Mouse (Mus musculus): ENCODE results near the gene P2ry13.

Gene P2ry13

GRCm38 (mm10) chr3:59197329-59197948, 13.2 kb downstream of the P2ry13 start:
- no peak for DNase-seq (ENCODE audit: low spot score in 2 of 2)

- DNase-seq (ENCODE audit: low spot score in 2 of 2), result no peak
Measured at GRCm38 (mm10) chr3:59194938-59195337, 15.7 kb downstream of the P2ry13 start, which contains the start of gene Gpr87. Gene Gpr87 (minus strand): TSS chr3:59195104.

- DNase-seq (ENCODE audit: low spot score in 2 of 2), result no peak
Measured at GRCm38 (mm10) chr3:59194099-59194498, 16.6 kb downstream of the P2ry13 start.

DNA sequence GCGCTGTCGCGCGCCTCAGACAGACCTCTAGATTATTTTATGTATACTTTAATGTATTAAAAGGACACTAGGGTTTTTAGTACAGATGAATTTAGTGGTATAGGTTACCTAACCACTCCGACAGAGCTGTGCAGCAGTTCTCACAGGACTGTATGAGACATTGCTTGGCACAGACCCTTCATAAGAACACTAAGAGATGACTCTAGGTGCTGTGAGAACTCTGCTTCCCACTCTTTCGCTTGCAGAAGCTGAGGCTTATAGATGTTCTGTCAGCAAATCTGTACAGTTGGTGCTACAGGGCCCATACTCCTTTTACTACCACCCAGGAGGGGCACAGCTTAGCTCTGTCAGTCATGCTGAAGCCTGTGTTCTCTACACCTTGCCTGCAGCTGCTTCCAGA, 19.0 kb downstream of the P2ry13 start:
- DNase-seq (ENCODE audit: low spot score in 2 of 2), result no peak

DNA sequence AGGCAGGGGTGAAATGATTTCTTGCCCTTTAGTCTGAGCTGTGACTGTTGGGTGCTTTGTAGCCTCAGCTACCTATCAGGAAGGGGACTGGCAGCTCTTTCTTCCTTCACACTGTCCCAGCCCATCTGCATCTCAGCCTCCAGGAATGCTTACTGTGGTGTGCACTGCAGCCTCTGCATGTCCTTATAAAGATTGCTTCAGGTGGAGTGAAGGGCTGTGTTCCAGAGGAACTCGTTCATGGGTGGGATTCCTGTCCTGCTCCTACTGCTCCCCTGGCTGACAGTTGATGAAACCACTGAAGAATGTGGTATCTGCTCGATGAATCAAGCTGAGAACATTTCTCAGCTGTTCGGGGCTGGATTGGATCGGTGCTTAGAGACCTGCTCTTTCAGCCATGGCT, 23.3 kb downstream of the P2ry13 start:
- no peak for DNase-seq (ENCODE audit: low spot score in 2 of 2)

- no peak for DNase-seq (ENCODE audit: low spot score in 2 of 2)
Measured at GRCm38 (mm10) chr3:59185662-59186061, 25.0 kb downstream of the P2ry13 start.

DNA sequence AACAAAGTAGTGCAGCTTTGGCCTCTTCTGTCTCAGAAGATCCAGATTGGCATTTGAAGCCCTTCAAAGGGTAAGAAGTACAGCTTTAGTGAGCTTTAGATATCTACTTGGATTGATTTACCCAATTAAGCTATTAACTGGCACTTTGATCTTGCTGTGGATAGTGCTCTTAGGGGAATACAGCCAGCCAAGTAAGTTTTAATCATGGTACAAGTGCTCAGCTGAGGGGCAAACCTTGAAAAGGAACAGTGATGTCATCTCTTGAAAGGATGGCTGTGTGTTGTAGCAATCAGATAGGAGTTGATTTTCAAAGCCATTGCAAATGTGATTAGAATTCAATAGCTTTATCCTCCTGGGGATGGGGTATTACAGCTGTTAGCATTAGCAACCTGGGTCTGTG, 28.6 kb downstream of the P2ry13 start:
- no peak for DNase-seq (ENCODE audit: low spot score in 2 of 2)

DNA sequence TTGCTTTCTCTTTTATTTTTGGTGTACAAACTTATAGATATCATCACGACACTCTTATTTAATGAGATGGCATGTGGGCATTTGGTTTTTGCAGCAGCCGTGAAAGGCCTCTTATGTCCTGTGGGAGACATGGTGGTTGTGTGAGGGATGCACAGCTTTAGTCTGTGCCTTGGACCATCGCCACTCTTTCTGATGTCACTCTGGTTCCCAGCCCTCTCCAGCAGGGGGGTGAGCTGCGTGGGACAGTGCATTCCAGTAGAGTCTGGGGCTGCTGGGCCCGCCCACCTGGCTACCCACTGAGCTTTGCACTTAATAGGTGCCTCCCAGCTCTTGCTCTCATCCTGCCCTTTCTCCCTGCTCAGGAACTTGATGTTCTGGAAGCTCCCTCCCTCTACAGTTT, 29.5 kb downstream of the P2ry13 start:
- no peak for DNase-seq (ENCODE audit: low spot score in 2 of 2)

DNA sequence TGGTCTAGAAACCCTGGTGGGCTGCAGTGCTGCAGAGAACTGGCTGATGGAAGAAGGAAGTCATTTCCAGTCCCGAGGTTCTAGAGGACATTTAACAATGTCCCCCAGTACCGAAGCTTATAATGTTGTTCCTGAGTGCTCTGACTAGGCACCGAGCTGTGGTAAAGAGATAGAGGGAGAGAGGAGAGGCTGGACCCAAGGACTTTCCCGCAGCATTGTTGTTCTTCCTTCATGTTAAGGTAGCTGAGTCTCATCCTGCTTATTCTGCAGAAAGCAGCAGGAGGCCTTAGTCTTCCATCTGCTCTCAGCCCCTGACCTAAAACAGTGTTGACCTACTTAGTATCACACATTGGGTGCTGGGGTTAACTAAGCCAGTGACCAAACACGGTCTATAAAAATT, 33.8 kb downstream of the P2ry13 start:
- DNase-seq (ENCODE audit: low spot score in 2 of 2), result no peak

DNA sequence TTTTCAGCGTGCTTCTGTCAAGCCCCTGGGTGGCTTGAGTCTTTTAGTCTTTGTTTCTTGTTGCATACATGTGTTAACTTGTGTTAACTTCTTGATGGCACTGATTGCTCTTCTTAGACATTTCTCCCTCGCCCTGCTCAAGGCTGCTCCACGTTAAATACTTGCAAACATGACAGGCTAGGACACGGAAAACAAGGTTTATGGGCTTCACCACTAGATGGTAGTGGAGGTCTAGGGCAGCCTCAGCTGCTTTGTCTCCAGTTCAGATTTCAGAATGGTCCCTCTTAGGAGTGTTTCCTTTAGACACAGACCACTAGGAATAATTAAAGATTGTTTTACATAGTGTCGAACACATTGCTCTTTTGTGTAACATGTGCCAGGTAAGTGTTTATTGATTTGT, 35.4 kb downstream of the P2ry13 start:
- DNase-seq (ENCODE audit: low spot score in 2 of 2), result peak in 1 of 2 experiments; percentile 26

DNA sequence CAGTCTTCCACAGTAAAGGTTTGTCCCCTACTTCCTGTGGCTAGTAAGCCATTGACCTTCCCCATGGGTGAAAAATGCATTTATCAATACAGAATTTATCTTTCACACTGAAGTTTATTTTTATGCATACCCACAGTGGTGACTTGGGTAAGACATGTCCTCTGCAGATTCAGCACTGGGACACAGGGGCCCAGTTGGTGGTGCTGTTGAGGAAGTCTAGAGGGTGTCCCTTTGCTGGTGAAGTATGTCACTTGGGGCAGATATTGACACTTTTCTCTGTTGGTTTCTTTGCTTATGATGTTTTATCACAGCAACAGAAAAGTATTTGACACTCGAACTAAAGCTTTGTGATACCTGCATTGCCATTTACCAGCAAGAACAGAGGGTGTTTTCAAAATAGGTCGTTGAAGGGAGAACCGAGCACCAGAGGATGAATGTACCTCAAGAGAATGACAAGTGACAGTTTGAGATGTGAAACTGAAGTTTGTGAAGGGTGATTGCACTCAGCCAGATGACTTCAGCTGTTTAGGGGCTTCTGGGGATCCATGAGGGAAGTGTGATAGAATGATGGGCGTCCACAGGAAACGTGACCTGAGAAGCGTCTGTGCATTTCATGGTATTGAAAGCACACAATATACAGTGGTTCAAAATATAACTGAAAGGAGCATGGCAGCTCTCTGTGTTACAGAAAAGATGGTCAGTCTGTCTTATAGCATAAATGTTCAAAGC, 36.1 kb downstream of the P2ry13 start:
- no peak for DNase-seq (ENCODE audit: low spot score in 2 of 2)

- no peak for DNase-seq (ENCODE audit: low spot score in 2 of 2)
Measured at GRCm38 (mm10) chr3:59169921-59170627, 40.6 kb downstream of the P2ry13 start.

DNA sequence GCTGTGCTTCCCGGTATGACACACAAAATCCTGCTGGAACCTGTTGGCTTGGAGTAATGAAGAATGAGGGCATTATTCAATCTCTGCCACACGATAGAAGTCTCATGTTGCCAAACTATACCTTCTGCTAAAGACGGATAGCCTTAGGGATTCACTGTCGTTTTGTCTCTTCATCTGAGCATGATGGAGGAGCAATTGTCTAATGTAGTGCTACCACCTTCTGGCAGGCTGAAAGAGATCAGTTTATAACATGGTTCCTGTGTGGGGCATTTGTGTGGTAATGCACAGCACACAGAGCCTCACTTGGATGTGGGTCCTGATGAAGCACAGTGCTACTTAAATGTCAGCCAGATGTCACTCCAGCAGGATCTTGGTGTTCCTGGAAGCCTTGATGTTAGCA, 41.5 kb downstream of the P2ry13 start:
- DNase-seq (ENCODE audit: low spot score in 2 of 2), result no peak

GRCm38 (mm10) chr3:59168476-59168875, 42.2 kb downstream of the P2ry13 start:
- DNase-seq (ENCODE audit: low spot score in 2 of 2), result no peak

DNA sequence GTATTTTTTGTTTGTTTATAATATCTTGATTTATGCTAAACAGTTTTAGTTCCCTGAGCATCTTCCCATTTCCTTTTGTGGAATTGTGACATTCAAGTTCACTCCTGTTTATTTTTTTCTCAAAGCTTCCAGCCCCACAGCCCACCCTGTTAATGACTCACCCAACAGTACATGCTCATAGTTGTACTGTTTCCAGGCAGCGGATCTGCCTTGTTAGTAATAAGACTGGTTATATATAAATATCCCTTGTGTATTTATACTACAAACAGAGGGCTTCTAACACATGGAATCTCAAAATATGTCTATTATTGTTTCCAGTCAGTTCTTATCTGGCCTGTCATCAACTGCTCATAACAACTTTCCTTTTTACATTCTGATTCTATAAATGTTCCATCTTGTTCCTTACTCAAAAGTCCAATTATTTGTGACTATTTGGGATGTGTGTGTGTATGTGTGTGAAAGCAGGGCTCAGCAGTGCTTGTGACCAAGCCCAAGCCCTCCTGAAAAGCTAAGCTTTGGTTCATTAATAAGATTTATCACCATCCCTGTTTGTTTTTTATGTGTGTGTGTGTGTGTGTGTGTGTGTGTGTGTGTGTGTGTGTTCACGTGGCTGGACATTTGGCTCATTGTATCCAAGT, 43.1 kb downstream of the P2ry13 start:
- peak in 1 of 2 experiments; percentile 25 for DNase-seq (ENCODE audit: low spot score in 2 of 2)

GRCm38 (mm10) chr3:59160465-59160864, 50.2 kb downstream of the P2ry13 start:
- DNase-seq (ENCODE audit: low spot score in 2 of 2), result no peak

All from right cerebral cortex, postnatal 36 days (tissue).